Mouse (Mus musculus) gastrocnemius, postnatal 25 days (tissue): ENCODE results near the gene Phtf2. TPM values are rescaled to one million over a fixed set of nuclear protein-coding genes. Genes with fewer than 3 reads are reported as not detected.

Experiments
- DNase-seq: peaks from one replicate; pipeline ENCODE4 v3.0.0; 2022
- long read RNA-seq, 2 experiments: library from polyadenylated mRNA; stranded (forward); transcript quantifications; one replicate each; pipeline ENCODE4 v2.0.0; 2021
- total RNA-seq, 2 experiments: library from RNA; stranded (reverse); gene quantifications; 1 replicate in 1 of 2; 2 replicates in 1 of 2; pipeline ENCODE4 v1.2.3; 2021

Gene Phtf2
- total RNA-seq: 100 to 1,000 TPM; 134 to 156 TPM
- long read RNA-seq, experiment 1, partial matches to known transcripts: 8 of 164 reads
- long read RNA-seq, experiment 1, other reads (novel, unspliced or antisense): 156 of 164 reads
- long read RNA-seq, experiment 2, full-length matches to known transcripts: 3 of 115 reads
- long read RNA-seq, experiment 2, partial matches to known transcripts: 16 of 115 reads
- long read RNA-seq, experiment 2, other reads (novel, unspliced or antisense): 96 of 115 reads

- peak; percentile 100 for DNase-seq
Measured at GRCm38 (mm10) chr5:20881915-20882800, at the start of gene Phtf2, which contains the start of gene Tmem60. Gene Phtf2 (minus strand): TSS chr5:20882124. Gene Tmem60 (plus strand): TSS chr5:20882191.

- DNase-seq: no peak
Measured at GRCm38 (mm10) chr5:20931300-20931699, 49.4 kb upstream of the Phtf2 start.

- no peak for DNase-seq
Measured at GRCm38 (mm10) chr5:20930430-20930829, 48.5 kb upstream of the Phtf2 start.

GRCm38 (mm10) chr5:20929669-20930151 lies 47.8 kb upstream of the Phtf2 start:
- DNase-seq: no peak

GRCm38 (mm10) chr5:20925451-20925850 lies 43.5 kb upstream of the Phtf2 start:
- DNase-seq: no peak

GRCm38 (mm10) chr5:20924608-20925007 lies 42.7 kb upstream of the Phtf2 start:
- no peak for DNase-seq

- no peak for DNase-seq
Measured at GRCm38 (mm10) chr5:20919566-20919965, 37.6 kb upstream of the Phtf2 start.

- DNase-seq: no peak
Measured at GRCm38 (mm10) chr5:20918967-20919366, 37.0 kb upstream of the Phtf2 start.

- DNase-seq: peak; percentile 20
Measured at GRCm38 (mm10) chr5:20913372-20914275, 31.7 kb upstream of the Phtf2 start.

- no peak for DNase-seq
Measured at GRCm38 (mm10) chr5:20911741-20912140, 29.8 kb upstream of the Phtf2 start.

- DNase-seq: no peak
Measured at GRCm38 (mm10) chr5:20906191-20906590, 24.3 kb upstream of the Phtf2 start.

- DNase-seq: no peak
Measured at GRCm38 (mm10) chr5:20905437-20905836, 23.5 kb upstream of the Phtf2 start.

GRCm38 (mm10) chr5:20904647-20905046 lies 22.7 kb upstream of the Phtf2 start:
- no peak for DNase-seq

- DNase-seq: no peak
Measured at GRCm38 (mm10) chr5:20897446-20898167, 15.7 kb upstream of the Phtf2 start.

- no peak for DNase-seq
Measured at GRCm38 (mm10) chr5:20884036-20884620, 2.2 kb upstream of the Phtf2 start.

GRCm38 (mm10) chr5:20880797-20881775 lies 838 bp downstream of the Phtf2 start:
- peak; percentile 56 for DNase-seq

GRCm38 (mm10) chr5:20880386-20880785 lies 1.5 kb downstream of the Phtf2 start:
- no peak for DNase-seq

GRCm38 (mm10) chr5:20876934-20877426 lies 4.9 kb downstream of the Phtf2 start:
- DNase-seq: no peak

GRCm38 (mm10) chr5:20873146-20873545 lies 8.8 kb downstream of the Phtf2 start:
- DNase-seq: no peak
